Mouse (Mus musculus): Measurements from ENCODE around the gene Hoxd1.

Gene Hoxd1

DNA sequence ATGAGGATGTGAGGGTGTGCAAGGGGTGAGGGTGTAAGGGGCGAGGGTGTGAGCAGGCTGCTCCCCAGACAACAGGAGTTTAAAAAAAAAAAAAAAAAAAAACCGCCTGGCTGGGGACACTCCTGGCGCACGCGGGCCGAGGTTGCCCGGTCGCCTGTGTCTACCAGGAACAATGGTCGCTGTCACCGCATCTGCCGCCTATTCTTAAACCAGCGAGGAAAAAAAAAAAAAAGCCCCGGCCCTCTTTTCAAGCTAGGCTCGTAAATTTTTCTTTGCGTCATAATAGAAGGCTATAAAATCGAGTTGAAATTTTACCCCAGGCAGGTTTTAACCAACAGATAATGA lies 29.5 kb upstream of the Hoxd1 start:
- no peak for DNase-seq

DNA sequence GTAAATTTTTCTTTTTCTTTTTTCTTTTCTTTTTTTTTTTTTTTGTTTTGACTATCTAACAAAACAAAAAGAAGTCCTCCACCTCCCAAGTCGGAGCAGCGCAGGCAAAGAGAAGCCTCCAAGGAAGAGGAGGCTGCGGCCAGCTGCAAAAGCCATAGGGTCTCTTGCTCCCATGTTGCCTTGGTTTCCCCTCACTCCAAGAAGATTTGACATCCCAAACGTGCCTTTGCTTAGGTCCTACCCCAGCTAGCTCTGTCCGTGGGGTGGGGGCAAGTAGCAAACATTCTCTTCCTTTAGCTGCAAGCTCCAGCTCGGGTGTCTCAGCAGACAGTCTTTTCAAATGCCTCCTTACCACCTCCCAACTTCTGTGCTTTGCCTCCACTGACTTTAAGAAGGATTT lies 29.0 kb upstream of the Hoxd1 start:
- no peak for DNase-seq

DNA sequence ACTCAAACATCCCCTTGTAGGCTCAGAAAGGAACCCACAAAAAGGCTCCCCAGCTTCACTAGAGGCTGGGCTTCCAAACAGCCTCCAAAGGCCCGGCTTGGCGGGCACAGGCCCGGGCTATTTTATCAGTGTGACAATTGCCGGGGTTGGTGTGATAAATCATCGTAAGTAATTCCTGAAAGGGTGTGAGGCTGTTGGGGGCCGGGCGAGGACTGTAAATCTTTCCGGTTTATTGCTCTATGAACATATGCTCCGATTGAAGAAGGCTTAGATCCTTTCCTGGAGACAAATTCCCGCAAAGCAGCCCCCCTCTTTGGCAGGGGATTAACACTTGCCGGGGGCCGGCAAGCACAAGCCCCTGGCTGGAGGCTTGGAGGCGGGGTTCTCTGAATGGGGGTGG lies 28.3 kb upstream of the Hoxd1 start:
- no peak for DNase-seq

DNA sequence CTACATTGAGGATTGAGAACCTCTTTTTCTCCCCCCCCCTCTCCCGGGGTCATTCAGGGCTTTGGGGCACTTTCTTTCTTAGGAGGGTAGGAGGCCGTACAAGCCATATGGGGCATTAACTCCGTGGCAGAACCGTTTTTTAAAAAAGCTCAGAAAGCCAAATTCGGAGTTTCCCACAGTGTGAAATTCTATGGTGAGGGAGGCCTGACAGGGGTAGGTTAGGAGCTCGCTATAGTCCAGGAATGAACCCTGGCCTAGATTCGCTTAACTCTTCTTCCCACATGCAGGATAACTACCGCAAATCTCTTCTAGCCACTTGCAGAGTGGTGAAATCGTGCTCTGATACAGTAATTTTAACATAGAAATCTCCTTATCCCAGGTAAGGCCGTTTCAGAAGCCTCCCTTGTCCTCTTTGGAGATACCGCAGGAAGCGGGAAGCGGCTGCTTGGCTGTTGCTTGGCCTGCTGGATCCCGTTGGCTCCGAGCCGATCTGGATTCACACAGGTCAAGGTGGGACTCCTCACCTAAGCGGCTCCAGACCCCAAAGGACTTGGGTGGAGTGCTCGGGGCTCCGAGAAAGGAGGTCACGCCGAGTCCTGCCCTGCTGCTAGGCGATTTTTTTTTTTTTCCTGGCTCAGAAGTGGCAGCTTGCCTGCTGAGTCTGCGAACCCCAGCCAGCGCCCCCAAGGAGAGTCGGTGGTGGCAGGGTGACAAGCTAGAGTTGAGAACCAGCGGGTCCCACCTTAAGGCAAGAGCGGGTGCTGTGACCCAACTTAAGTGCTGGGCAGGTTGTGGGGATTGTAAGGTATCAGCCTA lies 27.6 kb upstream of the Hoxd1 start:
- DNase-seq, result no peak

DNA sequence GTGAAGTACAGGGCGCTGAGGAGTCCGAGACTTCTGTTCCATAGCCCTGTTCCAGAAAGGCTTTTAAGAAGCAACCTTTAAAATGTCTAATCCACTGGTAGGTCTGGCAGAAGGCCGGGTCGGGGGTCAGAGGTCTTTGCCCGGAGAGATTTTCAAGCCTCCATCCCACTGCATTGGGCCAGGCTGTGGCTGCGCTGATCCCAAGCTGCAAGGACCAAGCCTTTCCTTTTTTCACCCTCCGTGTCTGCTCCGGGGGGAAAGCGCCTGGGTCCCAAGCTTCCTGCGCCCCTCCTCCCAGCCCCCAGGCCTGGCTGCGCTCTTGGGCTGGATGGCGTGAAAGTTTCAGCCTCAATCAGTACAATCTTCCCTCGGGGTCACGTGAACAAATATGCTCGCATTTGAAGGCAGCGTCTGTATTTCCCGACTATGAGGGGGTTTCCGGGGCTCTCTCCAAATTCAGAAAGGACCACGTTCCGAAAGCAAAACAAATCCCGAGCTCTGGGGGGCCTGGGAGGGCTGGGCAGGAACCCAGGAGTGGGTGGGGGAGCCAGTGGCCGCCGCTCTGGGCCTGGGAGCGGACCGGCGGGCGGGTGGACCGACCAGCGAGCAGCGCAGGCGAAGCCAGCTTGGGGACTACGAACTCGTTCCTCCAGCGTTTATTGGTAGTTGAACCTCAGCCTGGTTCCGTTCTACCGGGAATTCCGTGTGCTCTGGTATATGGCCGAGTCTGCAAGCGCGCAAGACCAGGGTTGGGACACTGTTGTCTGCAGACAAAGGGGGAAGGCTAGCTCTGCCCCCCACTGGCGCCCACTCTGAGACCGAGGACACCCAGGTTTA lies 26.7 kb upstream of the Hoxd1 start:
- DNase-seq, result no peak

DNA sequence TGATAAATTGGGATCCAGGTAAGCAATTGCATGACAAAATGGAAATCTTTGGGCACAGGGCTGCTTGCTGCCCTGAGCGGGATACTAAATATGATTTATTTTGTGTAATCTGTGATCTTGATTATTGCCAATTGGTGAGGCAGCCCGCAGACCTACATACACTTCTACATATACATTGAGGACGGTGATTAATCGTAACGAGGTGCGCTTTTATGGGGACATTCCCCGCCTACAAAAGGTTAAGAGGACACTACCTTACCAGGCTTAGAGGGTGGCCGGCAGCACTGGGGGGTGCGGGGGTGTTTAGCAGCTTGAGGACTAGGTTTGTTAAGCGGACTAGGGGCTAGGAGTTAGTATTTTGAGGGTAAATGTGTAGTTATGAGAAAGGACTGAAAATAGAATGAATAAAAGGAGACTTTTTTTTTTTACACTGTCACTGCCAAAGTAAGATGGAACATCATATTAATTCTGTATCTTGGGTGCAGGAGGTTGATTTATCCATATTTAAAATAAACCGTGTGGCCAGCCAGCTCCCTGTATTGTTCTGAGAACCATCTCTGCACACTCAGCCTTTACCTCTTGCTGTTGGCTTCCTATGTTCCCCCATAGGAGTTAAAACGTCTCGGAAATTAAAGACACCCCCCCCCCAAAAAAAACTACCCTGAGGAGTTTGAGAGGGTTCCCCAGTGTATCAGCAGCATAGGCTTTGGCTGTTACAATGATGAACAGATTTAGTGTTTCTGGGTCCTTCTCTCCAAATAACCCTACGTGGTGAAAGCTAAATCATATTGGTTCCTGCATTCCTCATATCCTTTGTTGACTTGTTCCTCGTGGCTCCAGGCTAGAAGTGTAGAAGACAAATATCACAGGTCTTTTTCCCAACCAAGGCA lies 25.8 kb upstream of the Hoxd1 start:
- DNase-seq, result no peak

DNA sequence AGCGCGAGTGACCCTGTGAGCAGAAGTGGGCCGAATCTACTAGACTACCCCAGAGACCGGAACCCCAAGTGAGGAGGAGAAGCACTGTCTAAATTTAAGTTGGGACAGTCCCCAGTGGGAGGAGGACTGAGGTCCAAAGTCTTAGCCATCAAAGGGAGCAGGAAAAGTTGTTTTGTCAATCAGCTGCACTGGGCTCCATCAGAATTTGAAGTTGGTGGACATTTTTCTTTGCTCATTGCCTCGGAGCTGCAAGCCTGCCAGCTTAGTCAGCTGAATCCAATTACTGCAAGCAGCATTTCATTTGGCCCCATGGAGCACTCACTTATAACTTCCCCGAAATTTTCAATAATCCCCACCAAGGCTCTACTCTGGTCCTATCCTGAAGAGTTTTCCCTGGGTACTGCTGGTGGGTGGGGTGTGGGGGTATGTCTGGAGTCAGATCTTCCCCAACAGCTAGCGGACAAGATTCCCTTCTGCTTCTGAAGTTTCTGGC lies 25.2 kb upstream of the Hoxd1 start:
- no peak for DNase-seq

DNA sequence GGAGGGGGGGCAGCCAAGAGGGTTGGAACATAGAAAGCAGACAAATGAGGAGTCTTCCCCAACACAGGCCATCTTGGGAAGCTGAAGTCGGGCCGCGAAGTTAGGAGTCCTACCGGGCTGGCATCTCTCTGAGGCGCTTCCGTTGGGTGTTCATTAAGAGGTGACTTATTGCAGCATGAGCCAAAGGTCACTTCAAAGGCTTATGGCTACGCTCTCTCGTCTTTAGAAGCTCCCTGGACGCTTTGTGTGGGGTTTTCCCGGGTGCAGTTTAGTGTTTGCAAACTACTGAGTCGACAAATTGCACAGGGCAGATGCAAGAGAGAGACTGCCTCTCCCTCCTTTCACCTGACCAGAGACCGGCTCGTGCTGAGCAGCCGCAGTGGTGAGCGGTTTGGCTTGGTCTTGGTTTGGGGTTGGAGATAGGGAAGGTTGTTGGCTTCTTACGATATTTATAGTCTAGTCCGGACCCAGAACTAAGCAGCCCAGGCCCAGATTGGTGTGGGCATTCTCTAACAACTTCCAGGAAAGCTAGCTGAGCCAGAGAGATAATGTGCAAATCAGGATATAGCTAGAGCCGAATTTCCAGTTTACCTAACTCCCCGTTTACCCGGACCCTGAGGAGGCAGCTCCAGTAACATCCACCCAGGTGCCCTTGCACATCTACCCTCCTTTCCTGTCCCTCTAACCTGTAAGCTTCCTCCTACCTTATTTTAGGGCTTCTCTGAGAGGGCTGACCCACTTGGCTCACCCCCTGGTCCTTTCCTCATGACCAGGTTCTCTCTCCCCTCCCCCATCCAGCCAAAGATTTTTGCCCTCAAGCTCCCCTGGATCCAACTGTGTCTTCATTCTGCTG lies 23.9 kb upstream of the Hoxd1 start:
- DNase-seq, result no peak

DNA sequence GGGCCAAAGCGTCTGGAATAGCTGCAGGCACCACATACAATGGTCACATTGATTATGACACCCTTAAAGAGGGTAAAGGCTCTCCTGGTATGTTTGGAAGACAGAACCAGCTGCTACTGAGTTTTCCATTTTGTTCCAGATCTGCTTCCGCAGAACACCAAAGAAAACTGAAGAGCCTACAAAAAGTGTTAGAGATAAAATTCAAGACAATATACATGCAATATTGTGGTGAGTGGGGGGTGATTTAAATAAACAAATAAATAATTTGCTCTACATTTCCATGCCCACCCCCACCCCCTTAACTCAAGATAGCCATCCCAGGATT lies 23.3 kb upstream of the Hoxd1 start:
- no peak for DNase-seq

DNA sequence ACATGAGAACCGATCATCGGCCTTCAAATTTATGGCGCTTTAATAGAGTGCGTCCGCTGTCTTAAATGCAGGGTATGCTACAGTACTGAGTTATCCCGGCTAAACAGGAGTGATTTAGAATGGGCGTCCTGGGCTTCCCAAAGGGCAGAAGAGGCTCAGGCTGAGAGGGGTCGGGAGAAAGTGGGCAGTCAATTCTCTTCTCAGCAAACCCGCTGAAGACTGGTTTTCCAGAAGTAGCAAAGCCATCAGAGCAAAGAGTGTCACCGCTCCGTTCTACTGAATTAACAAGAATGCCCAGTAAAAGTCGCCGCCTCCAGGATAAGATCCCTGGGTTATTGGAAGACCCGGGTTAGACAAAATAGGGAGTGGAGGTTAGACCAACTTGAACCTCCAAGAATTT lies 22.9 kb upstream of the Hoxd1 start:
- no peak for DNase-seq

DNA sequence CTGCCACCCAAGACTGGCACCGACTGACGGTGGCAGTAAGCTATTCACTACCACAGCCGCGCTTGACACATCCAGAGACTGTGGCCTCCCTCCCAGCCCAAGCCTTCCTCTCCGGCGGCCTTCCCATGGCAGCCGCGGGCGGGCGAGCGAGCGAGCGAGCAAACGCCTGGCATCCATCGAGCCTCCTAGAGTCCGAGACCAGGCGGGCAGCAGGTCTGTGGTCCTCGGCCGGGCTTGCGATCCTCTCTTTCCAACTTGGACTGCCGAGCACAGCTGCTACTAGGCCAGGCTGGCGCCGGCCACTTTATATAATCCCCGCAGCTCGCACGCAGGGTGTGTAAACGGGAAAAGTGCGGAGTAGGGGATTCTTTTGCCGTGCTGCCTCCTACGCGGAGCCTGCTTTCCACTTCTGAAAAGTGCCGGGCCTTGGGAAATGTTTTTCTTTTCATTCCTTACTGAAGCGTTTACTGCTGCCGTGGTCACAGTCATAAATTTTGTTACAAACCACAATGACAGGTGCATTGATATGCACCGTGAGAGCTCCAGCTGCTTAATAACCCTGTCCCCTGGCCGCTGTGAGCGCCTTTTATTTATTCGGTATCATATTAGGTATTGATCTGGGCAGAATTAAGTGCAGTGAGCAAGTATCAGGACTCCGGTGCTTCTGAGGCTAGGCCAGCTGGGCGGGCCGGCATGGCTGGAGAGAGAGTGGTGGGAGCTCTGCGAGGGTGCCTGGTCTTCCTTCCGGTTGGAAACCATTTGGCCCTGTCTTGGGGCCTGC lies 22.3 kb upstream of the Hoxd1 start:
- DNase-seq, result no peak

DNA sequence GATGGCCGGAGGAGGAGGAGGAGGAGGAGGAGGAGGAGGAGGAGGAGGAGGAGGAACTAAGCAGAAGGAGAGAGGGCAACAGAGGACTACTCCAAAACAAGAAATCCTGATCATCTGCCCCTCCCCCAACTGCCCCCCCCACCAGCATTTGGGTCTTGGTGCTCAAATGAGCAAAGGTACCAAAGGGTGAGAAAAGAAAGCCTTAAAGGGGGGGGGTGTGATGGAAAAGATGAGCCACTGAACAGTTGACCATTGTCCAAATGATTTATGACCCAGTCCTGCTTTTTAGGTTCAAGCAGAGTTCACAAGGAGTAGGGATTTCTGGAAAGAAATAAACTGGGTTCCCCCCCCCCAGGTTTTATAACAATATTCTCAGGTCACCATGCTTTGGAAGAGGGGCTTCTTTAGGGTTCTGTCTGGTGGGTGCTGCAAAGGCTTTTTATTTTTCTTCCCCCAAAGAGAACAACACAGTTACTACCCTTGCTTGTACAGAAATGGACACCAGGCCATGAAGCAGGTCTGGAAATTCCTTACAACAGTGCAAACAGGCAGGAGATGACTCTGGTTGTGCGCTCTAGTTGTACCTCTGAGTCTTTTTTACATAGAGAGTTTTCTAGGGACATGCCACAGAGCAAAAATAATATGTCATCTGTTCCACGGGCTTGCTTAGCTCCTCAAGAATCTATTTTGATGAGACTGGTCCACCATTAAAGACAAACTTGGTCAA lies 21.4 kb upstream of the Hoxd1 start:
- DNase-seq, result no peak

DNA sequence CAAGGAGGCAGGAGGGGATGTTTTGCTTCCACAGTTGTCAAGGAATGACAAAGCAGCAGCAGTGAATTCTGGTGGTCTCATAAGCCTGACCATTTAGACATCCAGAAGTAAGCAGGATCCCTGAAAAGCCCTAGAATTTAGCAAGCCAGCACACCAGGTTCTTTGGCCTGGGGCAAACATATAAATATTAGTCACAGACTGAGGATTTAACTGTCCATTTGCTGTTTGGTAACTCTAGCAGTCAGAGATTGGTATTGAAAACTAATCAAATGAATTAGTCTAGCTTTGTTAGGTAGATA lies 20.9 kb upstream of the Hoxd1 start:
- no peak for DNase-seq

DNA sequence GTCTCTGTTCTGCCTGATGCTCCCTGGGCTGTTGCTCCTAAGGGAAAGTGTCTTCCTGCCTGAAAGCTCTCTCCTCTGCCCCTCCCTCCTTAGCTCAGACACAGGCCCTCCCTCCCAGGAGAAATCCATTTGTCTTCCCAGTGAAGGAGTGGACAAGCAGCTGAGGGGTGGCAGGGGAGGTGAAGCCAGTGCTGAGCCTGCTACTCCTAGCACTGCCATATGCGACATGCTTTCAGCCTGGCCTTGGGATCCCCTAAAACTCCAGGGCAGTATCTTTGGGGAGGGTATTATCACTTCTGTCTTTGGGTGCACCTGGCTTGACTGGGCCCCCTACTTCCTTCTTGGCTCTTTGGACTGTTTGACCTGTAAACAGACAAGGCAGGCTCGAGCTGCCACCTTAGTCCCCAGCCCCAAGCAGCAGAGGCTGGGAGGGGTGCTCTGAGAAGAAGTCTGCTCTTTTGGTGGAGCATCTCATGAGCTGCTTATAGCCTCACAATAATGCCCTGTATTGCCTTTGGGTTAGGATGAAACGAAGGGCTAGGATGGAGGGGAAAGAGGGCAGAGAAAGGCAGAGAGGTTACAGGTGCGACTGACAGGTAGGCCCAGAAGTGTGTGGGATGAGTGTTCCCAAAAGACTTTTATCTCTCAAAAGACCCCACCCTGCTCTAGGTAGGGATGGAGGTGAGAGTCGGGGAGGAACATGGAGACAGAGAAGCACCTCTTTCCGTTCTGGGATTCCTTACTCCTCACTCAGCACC lies 17.1 kb upstream of the Hoxd1 start:
- DNase-seq, result no peak

DNA sequence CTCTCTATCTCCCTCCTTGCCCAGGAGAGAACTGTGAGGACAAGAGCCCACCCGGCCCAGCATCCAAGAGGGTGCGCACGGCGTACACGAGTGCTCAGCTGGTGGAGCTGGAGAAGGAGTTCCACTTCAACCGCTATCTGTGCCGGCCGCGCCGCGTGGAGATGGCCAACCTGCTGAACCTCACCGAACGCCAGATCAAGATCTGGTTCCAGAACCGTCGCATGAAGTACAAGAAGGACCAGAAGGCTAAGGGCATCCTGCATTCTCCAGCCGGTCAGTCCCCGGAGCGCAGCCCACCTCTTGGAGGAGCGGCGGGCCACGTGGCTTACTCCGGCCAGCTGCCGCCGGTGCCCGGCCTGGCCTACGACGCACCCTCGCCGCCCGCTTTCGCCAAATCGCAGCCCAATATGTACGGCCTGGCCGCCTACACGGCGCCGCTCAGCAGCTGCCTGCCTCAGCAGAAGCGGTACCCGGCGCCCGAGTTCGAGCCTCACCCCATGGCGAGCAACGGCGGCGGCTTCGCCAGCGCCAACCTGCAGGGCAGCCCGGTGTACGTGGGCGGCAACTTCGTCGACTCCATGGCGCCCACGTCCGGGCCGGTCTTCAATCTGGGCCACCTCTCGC lies 16.4 kb upstream of the Hoxd1 start:
- DNase-seq, result no peak

DNA sequence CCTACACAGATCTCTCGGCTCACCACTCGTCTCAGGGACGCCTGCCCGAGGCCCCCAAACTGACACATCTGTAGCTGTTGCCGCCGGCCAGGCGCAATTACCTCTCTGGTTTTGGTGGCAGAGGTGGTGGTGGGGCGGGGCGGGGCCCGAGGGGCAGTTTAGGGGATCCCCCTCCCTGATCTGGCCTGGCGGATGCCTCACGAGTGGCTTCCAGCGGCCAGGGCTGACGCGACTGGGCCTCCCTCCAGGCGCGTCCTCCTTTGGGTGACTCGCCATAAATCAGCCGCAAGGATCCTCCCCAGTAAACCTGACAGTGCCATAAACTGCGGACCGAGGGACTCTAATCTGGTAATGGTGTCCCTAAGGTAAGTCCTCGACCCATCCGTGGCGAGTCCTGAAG lies 15.8 kb upstream of the Hoxd1 start:
- DNase-seq, result no peak

DNA sequence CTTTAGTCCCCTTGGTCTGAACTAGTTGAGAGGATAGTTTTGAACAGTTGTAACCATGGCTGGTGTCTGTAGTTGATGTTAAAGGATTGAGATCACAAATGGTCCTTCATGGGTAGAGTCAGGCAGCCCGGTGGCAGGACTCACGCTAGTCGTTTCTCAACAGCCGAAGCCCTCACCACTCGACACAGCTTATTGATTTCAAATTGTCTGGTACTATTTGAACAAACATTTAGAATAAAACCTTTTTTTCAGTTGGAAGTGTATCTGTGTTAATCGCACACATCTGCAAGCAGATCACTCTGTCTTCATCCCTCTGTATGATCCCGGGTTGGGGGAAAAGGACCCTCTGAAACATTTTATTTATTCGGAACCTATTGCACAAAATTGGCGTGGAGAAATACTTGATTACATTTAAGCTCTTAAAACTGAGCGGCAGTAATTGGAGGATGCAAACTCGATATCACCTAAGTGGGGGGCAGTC lies 15.1 kb upstream of the Hoxd1 start:
- DNase-seq, result no peak

DNA sequence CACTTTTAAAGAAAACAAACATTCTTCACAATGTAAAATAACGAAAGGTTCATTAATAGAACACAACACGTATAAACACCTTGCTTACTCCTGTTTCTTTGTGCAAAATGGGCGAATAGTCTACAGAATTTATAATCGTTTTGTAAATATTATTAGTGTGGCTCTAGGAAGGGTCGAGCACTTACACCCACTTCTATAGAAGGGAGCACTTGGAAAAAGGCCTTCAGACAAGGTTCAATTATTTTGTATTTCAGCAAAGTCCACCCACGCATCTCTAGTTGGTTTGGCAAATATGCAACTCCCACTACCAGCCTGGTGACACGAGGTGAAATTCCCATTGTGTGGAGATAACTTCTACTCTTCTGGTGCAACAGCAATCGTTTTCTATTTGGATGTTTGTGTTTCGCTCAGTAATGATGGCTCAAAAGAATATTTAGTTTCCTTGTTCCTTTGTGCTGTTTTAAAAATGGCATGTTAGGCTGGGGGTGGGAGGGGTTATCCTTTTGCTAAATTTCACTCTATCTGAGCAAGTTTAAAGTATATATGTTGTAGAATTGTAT lies 14.3 kb upstream of the Hoxd1 start:
- DNase-seq, result no peak

Measured in thymus, postnatal 36 days (tissue).